Mouse (Mus musculus): ENCODE data around the gene Gm9747. TPM values are rescaled to one million over a fixed set of nuclear protein-coding genes. Genes with fewer than 3 reads are reported as not detected.

The Gm9747 gene
- total and polyA plus RNA-seq, 2 experiments from 2014 or later: 16.3 TPM; not detected in 1

- Histone ChIP-seq H3K27ac (ENCODE audit: low read depth, low read length) (no peak overlapping the region), H3K9me3 (ENCODE audit: low read length) (no peaks in the 10 kb centered on the region), H3K4me2 (ENCODE audit: low read depth, low read length, poor library complexity, severe bottlenecking) (no peak overlapping the region), H3K36me3 (ENCODE audit: insufficient read depth, low read length) (peaks cover 4% of the 10 kb centered on the region; the same call in 1 of the 2 replicates), H3K27me3 (ENCODE audit: insufficient read depth, low read length) (no peaks in the 10 kb centered on the region), H3K4me3 (ENCODE audit: low read depth, low read length) (no peak overlapping the region), H3K4me1 (ENCODE audit: insufficient read depth, low read length) (no peaks in the 10 kb centered on the region), H3K9ac (replicated peaks; ENCODE audit: low read length, poor library complexity, severe bottlenecking) (no peak overlapping the region)
- DNase-seq (ENCODE audit: low spot score) (no peak), ATAC-seq (ENCODE audit: low FRiP score) (no peak)
- no peak for TF ChIP-seq CTCF (IDR thresholded peaks at IDR 0.05)
- whole genome bisulfite sequencing: over 99% methylated on average over 3 of the region's 3 CpGs
Measured at GRCm38 (mm10) chr1:82234616-82235015, 1.7 kb downstream of the Gm9747 start.

GRCm38 (mm10) chr1:82235455-82236104 is 2.7 kb downstream of the Gm9747 start:
- no peak for TF ChIP-seq CTCF (IDR thresholded peaks at IDR 0.05)
- Histone ChIP-seq H3K9me3 (ENCODE audit: low read length) (no peaks in the 10 kb centered on the region), H3K36me3 (ENCODE audit: insufficient read depth, low read length) (peaks cover 4% of the 10 kb centered on the region; the same call in 1 of the 2 replicates), H3K27me3 (ENCODE audit: insufficient read depth, low read length) (no peaks in the 10 kb centered on the region), H3K9ac (replicated peaks; ENCODE audit: low read length, poor library complexity, severe bottlenecking) (no peak overlapping the region), H3K4me2 (ENCODE audit: low read depth, low read length, poor library complexity, severe bottlenecking) (no peak overlapping the region), H3K4me3 (ENCODE audit: low read depth, low read length) (no peak overlapping the region), H3K4me1 (ENCODE audit: insufficient read depth, low read length) (no peaks in the 10 kb centered on the region), H3K27ac (ENCODE audit: low read depth, low read length) (no peak overlapping the region)
- DNase-seq (ENCODE audit: low spot score) (no peak), ATAC-seq (ENCODE audit: low FRiP score) (no peak)
- 74% methylated on average over 3 of the region's 3 CpGs for WGBS

GRCm38 (mm10) chr1:82238245-82238644 is 5.3 kb downstream of the Gm9747 start:
- Histone ChIP-seq H3K9ac (replicated peaks; ENCODE audit: low read length, poor library complexity, severe bottlenecking) (no peak overlapping the region), H3K27ac (ENCODE audit: low read depth, low read length) (no peak overlapping the region), H3K4me1 (ENCODE audit: insufficient read depth, low read length) (no peaks in the 10 kb centered on the region), H3K36me3 (ENCODE audit: insufficient read depth, low read length) (peaks cover 4% of the 10 kb centered on the region; the same call in 1 of the 2 replicates), H3K27me3 (ENCODE audit: insufficient read depth, low read length) (no peaks in the 10 kb centered on the region), H3K4me2 (ENCODE audit: low read depth, low read length, poor library complexity, severe bottlenecking) (no peak overlapping the region), H3K4me3 (ENCODE audit: low read depth, low read length) (no peak overlapping the region), H3K9me3 (ENCODE audit: low read length) (no peaks in the 10 kb centered on the region)
- no peak for TF ChIP-seq CTCF (IDR thresholded peaks at IDR 0.05)
- WGBS: 74% methylated on average over 4 of the region's 4 CpGs
- ATAC-seq (ENCODE audit: low FRiP score): no peak
- no peak for DNase-seq (ENCODE audit: low spot score)

GRCm38 (mm10) chr1:82239409-82240201 is 6.7 kb downstream of the Gm9747 start:
- Histone ChIP-seq H3K36me3 (ENCODE audit: insufficient read depth, low read length) (peaks cover 4% of the 10 kb centered on the region; the same call in 1 of the 2 replicates), H3K9me3 (ENCODE audit: low read length) (no peaks in the 10 kb centered on the region), H3K4me3 (ENCODE audit: low read depth, low read length) (no peak overlapping the region), H3K9ac (replicated peaks; ENCODE audit: low read length, poor library complexity, severe bottlenecking) (no peak overlapping the region), H3K4me2 (ENCODE audit: low read depth, low read length, poor library complexity, severe bottlenecking) (no peak overlapping the region), H3K27me3 (ENCODE audit: insufficient read depth, low read length) (no peaks in the 10 kb centered on the region), H3K4me1 (ENCODE audit: insufficient read depth, low read length) (no peaks in the 10 kb centered on the region), H3K27ac (ENCODE audit: low read depth, low read length) (no peak overlapping the region)
- no peak for DNase-seq (ENCODE audit: low spot score)
- ATAC-seq (ENCODE audit: low FRiP score): no peak
- WGBS: 83% methylated on average over 3 of the region's 3 CpGs
- TF ChIP-seq CTCF (IDR thresholded peaks at IDR 0.05): no peak

- H3K4me2 ChIP-seq (ENCODE audit: low read depth, low read length, poor library complexity, severe bottlenecking): no peak overlapping the region
- peak; percentile 89 for DNase-seq (ENCODE audit: low spot score)
- 71% methylated on average over 6 of the region's 6 CpGs for WGBS
Measured at GRCm38 (mm10) chr1:82243260-82243825, 10.4 kb downstream of the Gm9747 start.

More at GRCm38 (mm10) chr1:82243260-82243825, 10.4 kb downstream of the Gm9747 start:
- H3K9ac ChIP-seq (replicated peaks; ENCODE audit: low read length, poor library complexity, severe bottlenecking): no peak overlapping the region
- no peaks in the 10 kb centered on the region for H3K9me3 ChIP-seq (ENCODE audit: low read length)
- H3K27ac ChIP-seq (ENCODE audit: low read depth, low read length): no peak overlapping the region
- TF ChIP-seq CTCF (IDR thresholded peaks at IDR 0.05): no peak
- H3K4me3 ChIP-seq (ENCODE audit: low read depth, low read length): no peak overlapping the region
- ATAC-seq (ENCODE audit: low FRiP score): peak; percentile 62; the same call in 1 of the 2 replicates
- H3K36me3 ChIP-seq (ENCODE audit: insufficient read depth, low read length): no peaks in the 10 kb centered on the region
- no peaks in the 10 kb centered on the region for H3K27me3 ChIP-seq (ENCODE audit: insufficient read depth, low read length)
- H3K4me1 ChIP-seq (ENCODE audit: insufficient read depth, low read length): no peaks in the 10 kb centered on the region; the same call in 1 of the 2 replicates

Measured in midbrain, postnatal 0 days (tissue).